Mouse (Mus musculus): ENCODE measurements around the gene Efcc1. TPM values are rescaled to one million over a fixed set of nuclear protein-coding genes. Genes with fewer than 3 reads are reported as not detected.
A peak's percentile ranks its signal among the peaks of the same experiment; 100 is the strongest.
"Not testable (repeated sequence)": the region's sequence is repeated elsewhere in the genome, so short reads cannot be mapped to it uniquely, and the experiment has no call there.

Gene Efcc1
- polyA plus RNA-seq, 1 experiment from 2014 or later = 0.80 TPM

DNA sequence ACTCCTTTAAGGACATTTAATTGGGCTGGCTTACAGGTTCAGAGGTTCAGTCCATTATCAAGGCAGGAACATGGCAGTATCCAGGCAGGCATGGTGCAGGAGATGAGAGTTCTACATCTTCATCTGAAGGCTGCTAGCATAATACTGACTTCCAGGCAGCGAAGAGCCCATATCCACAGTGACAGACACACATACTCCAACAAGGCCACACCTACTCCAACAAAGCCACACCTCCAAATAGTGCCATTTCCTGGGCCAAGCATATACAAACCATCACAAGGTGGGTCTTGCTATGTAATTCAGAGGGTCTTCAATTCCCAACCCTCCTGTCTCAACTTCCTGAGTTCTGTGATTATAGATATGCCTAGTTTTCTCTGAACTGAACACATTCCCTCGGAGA lies 33.6 kb downstream of the Efcc1 start:
- WGBS = 86% methylated on average over 2 of the region's 2 CpGs
- not testable (repeated sequence) for H3K9me3 ChIP-seq (replicated peaks; ENCODE audit: control insufficient read depth, low read length); H3K9ac ChIP-seq (ENCODE audit: low read length)

DNA sequence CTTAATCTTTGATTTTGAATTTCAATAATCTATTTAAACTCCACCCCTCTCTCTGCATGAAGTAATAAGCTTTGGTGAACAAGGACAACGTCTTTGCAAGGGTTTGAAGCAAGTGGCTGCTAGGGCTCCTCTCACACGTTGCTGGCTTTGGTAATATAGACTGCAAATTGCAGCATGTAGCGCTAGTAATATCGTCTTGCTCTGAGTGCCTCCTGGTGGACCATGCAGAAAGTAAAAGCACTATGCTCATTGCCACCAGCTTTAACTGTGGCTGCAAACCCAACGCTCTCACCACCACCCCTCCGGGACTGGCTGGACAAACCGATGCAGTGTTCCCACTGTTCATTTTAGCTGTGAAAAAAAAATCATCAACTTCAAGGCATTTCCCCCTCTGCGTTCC lies 40.0 kb downstream of the Efcc1 start:
- no peak for ATAC-seq (replicated peaks; ENCODE audit: extremely low read depth, insufficient read depth, low FRiP score)
- 49% methylated on average over 8 of the region's 8 CpGs for WGBS
- no peak overlapping the region for H3K4me3 ChIP-seq (ENCODE audit: low read length)

More for the DNA sequence above, 33.6 kb downstream of the Efcc1 start:
- H3K27me3 ChIP-seq (ENCODE audit: control insufficient read depth, insufficient read depth, low read length); H3K4me3 ChIP-seq (ENCODE audit: low read length); H3K36me3 ChIP-seq (ENCODE audit: control insufficient read depth, insufficient read depth); H3K27ac ChIP-seq (ENCODE audit: low read length); H3K4me1 ChIP-seq (ENCODE audit: control insufficient read depth, insufficient read depth, low read length); H3K4me2 ChIP-seq (ENCODE audit: low read depth, low read length); ATAC-seq (replicated peaks; ENCODE audit: extremely low read depth, insufficient read depth, low FRiP score): not testable (repeated sequence)

DNA sequence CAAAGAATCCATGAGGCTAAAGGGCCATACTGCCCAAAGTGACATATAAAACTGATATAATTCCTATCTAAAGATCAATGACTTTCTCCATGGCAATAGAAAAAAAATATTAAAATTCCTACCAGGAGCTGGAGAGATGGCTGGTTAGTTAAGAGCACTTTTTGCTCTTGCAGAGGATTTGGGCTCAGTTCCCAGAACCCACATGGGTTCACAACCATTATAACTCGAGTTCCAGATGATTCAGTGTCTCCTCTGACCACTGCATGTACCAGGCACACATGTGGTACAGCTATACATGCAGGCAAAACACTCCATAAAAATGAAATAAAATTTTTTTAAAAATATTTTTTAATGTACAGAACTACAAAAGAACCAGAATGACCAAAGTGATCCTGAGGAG lies 43.8 kb downstream of the Efcc1 start:
- no peak overlapping the region for H3K4me3 ChIP-seq (ENCODE audit: low read length)
- H3K36me3 ChIP-seq (ENCODE audit: control insufficient read depth, insufficient read depth) = no peaks in the 10 kb centered on the region
- WGBS = 37% methylated on average over 1 of the region's 1 CpGs
- no peaks in the 10 kb centered on the region for H3K27me3 ChIP-seq (ENCODE audit: control insufficient read depth, insufficient read depth, low read length)
- H3K9ac ChIP-seq (ENCODE audit: low read length) = no peak overlapping the region
- no peak overlapping the region for H3K4me2 ChIP-seq (ENCODE audit: low read depth, low read length)
- H3K9me3 ChIP-seq (replicated peaks; ENCODE audit: control insufficient read depth, low read length) = no peaks in the 10 kb centered on the region
- ATAC-seq (replicated peaks; ENCODE audit: extremely low read depth, insufficient read depth, low FRiP score) = no peak
- H3K4me1 ChIP-seq (ENCODE audit: control insufficient read depth, insufficient read depth, low read length) = peaks cover 11% of the 10 kb centered on the region
- H3K27ac ChIP-seq (ENCODE audit: low read length) = no peak overlapping the region

More for the DNA sequence above, 40.0 kb downstream of the Efcc1 start:
- no peak overlapping the region for H3K4me2 ChIP-seq (ENCODE audit: low read depth, low read length)
- H3K4me1 ChIP-seq (ENCODE audit: control insufficient read depth, insufficient read depth, low read length) = no peaks in the 10 kb centered on the region
- H3K9ac ChIP-seq (ENCODE audit: low read length) = no peak overlapping the region
- 0 out of 2 replicates have a peak, but pooled peaks cover 2% of the 10 kb centered on the region for H3K9me3 ChIP-seq (replicated peaks; ENCODE audit: control insufficient read depth, low read length)
- no peak overlapping the region for H3K27ac ChIP-seq (ENCODE audit: low read length)
- H3K36me3 ChIP-seq (ENCODE audit: control insufficient read depth, insufficient read depth) = no peaks in the 10 kb centered on the region
- no peaks in the 10 kb centered on the region for H3K27me3 ChIP-seq (ENCODE audit: control insufficient read depth, insufficient read depth, low read length)

DNA sequence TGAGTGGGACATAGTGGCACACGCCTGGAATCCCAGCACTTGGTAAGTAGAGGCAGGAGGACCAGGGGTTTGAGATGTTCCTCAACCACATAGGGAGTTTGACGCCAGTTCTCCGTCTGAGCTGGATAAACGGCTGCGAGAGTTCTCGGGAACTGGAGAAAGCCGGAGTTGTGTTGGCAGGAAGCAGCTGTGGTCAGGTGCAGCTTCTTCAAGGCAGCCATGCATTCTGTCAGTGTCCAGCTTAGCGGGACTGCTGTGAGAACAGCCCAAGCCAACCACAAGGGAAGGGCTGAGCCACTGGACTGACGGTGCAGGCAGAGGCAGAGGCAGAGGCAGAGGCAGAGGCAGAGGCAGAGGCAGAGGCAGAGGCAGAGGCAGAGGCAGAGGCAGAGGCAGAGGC lies 44.2 kb downstream of the Efcc1 start:
- no peaks in the 10 kb centered on the region for H3K9me3 ChIP-seq (replicated peaks; ENCODE audit: control insufficient read depth, low read length)
- H3K9ac ChIP-seq (ENCODE audit: low read length) = no peak overlapping the region
- ATAC-seq (replicated peaks; ENCODE audit: extremely low read depth, insufficient read depth, low FRiP score) = no peak
- H3K27ac ChIP-seq (ENCODE audit: low read length) = no peak overlapping the region
- H3K4me3 ChIP-seq (ENCODE audit: low read length) = no peak overlapping the region
- no peak overlapping the region for H3K4me2 ChIP-seq (ENCODE audit: low read depth, low read length)
- H3K4me1 ChIP-seq (ENCODE audit: control insufficient read depth, insufficient read depth, low read length) = peaks cover 11% of the 10 kb centered on the region
- H3K27me3 ChIP-seq (ENCODE audit: control insufficient read depth, insufficient read depth, low read length) = no peaks in the 10 kb centered on the region
- WGBS = 83% methylated on average over 9 of the region's 9 CpGs
- H3K36me3 ChIP-seq (ENCODE audit: control insufficient read depth, insufficient read depth) = no peaks in the 10 kb centered on the region

DNA sequence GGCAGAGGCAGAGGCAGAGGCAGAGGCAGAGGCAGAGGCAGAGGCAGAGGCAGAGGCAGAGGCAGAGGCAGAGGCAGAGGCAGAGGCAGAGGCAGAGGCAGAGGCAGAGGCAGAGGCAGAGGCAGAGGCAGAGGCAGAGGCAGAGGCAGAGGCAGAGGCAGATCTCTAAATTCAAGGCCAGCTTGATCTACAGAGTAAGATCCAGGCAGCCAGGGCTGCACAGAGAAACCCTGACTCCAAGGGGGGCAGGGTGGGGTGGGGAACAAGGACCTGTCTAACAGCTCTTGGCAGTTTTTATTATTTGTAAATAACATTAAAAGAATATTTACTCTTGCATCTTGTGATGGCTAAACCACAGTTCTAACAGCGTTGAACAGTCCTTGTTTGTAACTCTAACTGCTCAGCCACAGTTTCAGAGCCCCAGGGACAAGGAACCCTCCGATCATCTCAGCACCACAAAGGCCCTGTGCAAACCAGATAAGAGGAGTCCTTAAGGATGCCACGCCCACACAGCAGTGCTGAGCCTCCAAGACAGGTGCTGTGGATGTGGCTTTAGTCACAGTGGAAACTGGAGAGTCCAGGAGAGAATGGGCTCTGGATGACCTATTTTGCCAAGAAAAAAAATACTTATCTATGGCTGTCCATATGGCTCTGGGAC lies 45.0 kb downstream of the Efcc1 start:
- no peak overlapping the region for H3K4me3 ChIP-seq (ENCODE audit: low read length)
- no peak for ATAC-seq (replicated peaks; ENCODE audit: extremely low read depth, insufficient read depth, low FRiP score)
- WGBS = 53% methylated on average over 3 of the region's 3 CpGs

DNA sequence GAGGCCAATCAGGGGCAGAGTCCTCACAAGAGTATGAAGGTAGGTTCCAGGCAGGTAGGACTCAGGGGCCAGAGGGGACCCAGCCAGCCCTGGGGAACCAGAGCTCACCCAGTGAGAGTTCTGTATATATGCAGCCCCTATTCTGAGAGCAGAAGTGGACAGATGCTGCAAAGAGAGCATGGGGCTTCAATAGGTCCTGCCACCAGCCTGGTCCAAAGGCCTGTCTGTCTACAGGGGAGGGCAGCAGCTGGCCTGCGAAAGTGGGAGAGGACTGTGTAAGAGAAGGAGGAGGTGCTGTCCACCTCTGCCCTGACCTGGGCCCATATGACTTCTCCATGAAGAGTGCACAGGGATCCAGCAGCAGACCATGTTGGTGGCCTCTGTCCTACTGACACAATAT lies 46.0 kb downstream of the Efcc1 start:
- no peak for ATAC-seq (replicated peaks; ENCODE audit: extremely low read depth, insufficient read depth, low FRiP score)
- no peaks in the 10 kb centered on the region for H3K27me3 ChIP-seq (ENCODE audit: control insufficient read depth, insufficient read depth, low read length)
- H3K9ac ChIP-seq (ENCODE audit: low read length) = no peak overlapping the region
- H3K9me3 ChIP-seq (replicated peaks; ENCODE audit: control insufficient read depth, low read length) = no peaks in the 10 kb centered on the region
- peaks cover 11% of the 10 kb centered on the region for H3K4me1 ChIP-seq (ENCODE audit: control insufficient read depth, insufficient read depth, low read length)
- WGBS = 65% methylated on average over 1 of the region's 1 CpGs
- no peak overlapping the region for H3K4me3 ChIP-seq (ENCODE audit: low read length)
- no peak overlapping the region for H3K4me2 ChIP-seq (ENCODE audit: low read depth, low read length)
- H3K36me3 ChIP-seq (ENCODE audit: control insufficient read depth, insufficient read depth) = no peaks in the 10 kb centered on the region
- H3K27ac ChIP-seq (ENCODE audit: low read length) = no peak overlapping the region

More for the DNA sequence above, 45.0 kb downstream of the Efcc1 start:
- Histone ChIP-seq H3K4me1 (ENCODE audit: control insufficient read depth, insufficient read depth, low read length) (peaks cover 11% of the 10 kb centered on the region), H3K27me3 (ENCODE audit: control insufficient read depth, insufficient read depth, low read length) (no peaks in the 10 kb centered on the region), H3K4me2 (ENCODE audit: low read depth, low read length) (no peak overlapping the region), H3K9me3 (replicated peaks; ENCODE audit: control insufficient read depth, low read length) (no peaks in the 10 kb centered on the region), H3K27ac (ENCODE audit: low read length) (no peak overlapping the region), H3K36me3 (ENCODE audit: control insufficient read depth, insufficient read depth) (no peaks in the 10 kb centered on the region), H3K9ac (ENCODE audit: low read length) (no peak overlapping the region)

DNA sequence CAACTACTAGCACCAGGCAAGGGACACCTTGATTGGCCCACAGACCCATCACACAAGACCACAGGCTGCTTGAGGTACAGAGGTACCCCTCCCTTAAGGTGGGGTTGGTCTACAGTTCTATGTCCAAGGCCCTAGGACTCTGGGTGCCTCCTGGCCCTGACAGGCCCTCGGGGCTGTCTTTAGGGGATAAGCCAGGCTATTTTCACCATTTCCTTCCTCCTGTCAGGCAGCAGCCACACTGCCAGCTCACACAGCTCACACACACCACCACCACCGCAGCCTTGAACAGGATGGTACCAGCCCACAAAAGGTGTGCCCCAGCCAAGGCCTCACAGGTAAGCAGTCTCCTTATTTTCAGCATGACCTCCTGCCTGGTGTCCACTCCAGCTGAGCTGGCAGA lies 47.2 kb downstream of the Efcc1 start, which contains the start of gene Gp9:
Gene Gp9 (plus strand): TSS at position 231 of the 400 bp plus-strand sequence.
- no peaks in the 10 kb centered on the region for H3K36me3 ChIP-seq (ENCODE audit: control insufficient read depth, insufficient read depth)
- no peak within 1 kb of the TSS for H3K4me2 ChIP-seq (ENCODE audit: low read depth, low read length)
- H3K9me3 ChIP-seq (replicated peaks; ENCODE audit: control insufficient read depth, low read length) = no peaks in the 10 kb centered on the region
- ATAC-seq (replicated peaks; ENCODE audit: extremely low read depth, insufficient read depth, low FRiP score) = no peak
- H3K4me3 ChIP-seq (ENCODE audit: low read length) = no peak within 1 kb of the TSS
- no peak within 1 kb of the TSS for H3K9ac ChIP-seq (ENCODE audit: low read length)
- peaks cover 11% of the 10 kb centered on the region for H3K4me1 ChIP-seq (ENCODE audit: control insufficient read depth, insufficient read depth, low read length)
- WGBS = 53% methylated on average over 2 of the region's 2 CpGs
- peak within 1 kb of the TSS; percentile 18; the same call in 1 of the 2 replicates for H3K27ac ChIP-seq (ENCODE audit: low read length)
- no peaks in the 10 kb centered on the region for H3K27me3 ChIP-seq (ENCODE audit: control insufficient read depth, insufficient read depth, low read length)

DNA sequence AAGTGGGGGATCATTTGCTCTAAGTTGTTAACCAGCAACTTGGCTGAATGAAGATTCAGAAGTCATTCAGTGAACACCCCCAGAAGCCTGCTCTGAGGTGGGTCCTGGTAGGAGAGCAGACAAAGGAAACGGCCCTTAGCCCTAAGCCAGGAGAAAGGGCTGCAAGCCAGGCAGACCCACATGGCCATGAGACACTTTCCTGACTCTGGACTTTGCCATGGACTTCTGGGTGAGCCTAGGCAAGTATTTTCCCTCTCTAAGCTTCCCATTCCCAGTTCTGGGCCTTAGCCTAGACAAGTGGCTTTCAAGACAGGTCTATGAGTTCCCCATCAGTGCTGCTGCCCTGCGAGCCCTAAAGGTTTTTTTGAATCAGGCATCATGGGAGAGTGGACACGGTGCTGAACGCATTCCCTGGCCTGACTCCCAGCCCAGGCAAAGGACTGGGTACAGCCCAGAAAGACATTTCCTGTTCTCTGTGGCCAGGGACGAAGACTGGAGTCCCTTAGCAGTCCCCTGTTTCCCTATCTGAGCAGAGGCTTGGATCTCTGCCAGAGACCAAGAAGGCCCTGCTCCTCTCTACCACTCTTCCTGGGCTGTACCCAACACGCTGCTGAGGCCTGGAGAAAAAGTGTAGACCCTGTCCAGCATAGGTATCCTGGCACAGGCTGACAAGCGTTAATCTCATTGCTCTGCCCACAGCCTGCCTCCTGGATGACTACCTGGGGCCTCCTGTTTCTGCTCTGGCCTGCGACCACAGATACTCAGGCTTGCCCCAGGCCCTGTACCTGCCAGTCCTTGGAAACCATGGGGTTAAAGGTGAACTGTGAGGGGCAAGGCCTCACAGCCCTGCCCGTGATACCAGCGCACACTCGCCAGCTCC lies 47.9 kb downstream of the Efcc1 start:
- H3K4me1 ChIP-seq (ENCODE audit: control insufficient read depth, insufficient read depth, low read length) = peaks cover 11% of the 10 kb centered on the region
- peak; percentile 37 for ATAC-seq (replicated peaks; ENCODE audit: extremely low read depth, insufficient read depth, low FRiP score)
- WGBS = 47% methylated on average over 11 of the region's 11 CpGs
- H3K27ac ChIP-seq (ENCODE audit: low read length) = peak overlapping the region; percentile 18; the same call in 1 of the 2 replicates
- no peak overlapping the region for H3K4me3 ChIP-seq (ENCODE audit: low read length)
- no peak overlapping the region for H3K4me2 ChIP-seq (ENCODE audit: low read depth, low read length)
- no peak overlapping the region for H3K9ac ChIP-seq (ENCODE audit: low read length)
- no peaks in the 10 kb centered on the region for H3K9me3 ChIP-seq (replicated peaks; ENCODE audit: control insufficient read depth, low read length)
- no peaks in the 10 kb centered on the region for H3K36me3 ChIP-seq (ENCODE audit: control insufficient read depth, insufficient read depth)
- no peaks in the 10 kb centered on the region for H3K27me3 ChIP-seq (ENCODE audit: control insufficient read depth, insufficient read depth, low read length)

Measured in heart, embryonic 16.5 days (tissue).